Mouse (Mus musculus): ENCODE measurements around the gene Csk. TPM values are rescaled to one million over a fixed set of nuclear protein-coding genes. Genes with fewer than 3 reads are reported as not detected.

The Csk gene
- total RNA-seq (2021): 71.0 and 75.6 TPM in 2 replicates
- long read RNA-seq, experiment 1, transcript Csk-201 (13 exons, 2,749 nt): major isoform, 20 of 61 reads
- long read RNA-seq, experiment 1, partial matches to known transcripts: 29 of 61 reads
- long read RNA-seq, experiment 1, other reads (novel, unspliced or antisense): 12 of 61 reads
- long read RNA-seq, experiment 2, transcript Csk-201 (13 exons, 2,749 nt): major isoform, 16 of 37 reads
- long read RNA-seq, experiment 2, partial matches to known transcripts: 11 of 37 reads
- long read RNA-seq, experiment 2, other reads (novel, unspliced or antisense): 7 of 37 reads

DNA sequence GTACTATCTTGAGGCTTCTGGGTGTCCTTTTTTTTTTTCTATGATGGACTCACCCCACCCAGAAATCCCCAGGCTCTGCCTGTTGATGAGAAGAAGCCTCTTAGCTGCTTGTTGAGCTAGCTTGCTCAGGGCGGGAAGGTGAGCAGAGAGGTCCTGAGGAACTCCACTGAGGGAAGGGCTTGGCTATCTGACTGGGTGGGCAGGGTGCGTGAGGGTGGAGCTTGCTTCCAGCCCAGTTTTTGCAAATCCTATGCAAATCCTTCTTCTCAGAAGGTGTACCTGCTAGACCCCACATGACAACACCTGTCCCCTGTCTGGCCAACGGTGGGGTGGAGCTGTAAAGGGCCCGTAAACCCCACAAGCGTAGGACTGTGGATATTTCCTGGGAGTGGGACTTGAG is at the start of gene Csk:
Gene Csk, minus strand, starts transcription at position 349 of the 400 bp plus-strand sequence.
- no peak for DNase-seq

- DNase-seq: no peak
Observed at GRCm38 (mm10) chr9:57698466-57699150, 45.2 kb upstream of the Csk start.

DNA sequence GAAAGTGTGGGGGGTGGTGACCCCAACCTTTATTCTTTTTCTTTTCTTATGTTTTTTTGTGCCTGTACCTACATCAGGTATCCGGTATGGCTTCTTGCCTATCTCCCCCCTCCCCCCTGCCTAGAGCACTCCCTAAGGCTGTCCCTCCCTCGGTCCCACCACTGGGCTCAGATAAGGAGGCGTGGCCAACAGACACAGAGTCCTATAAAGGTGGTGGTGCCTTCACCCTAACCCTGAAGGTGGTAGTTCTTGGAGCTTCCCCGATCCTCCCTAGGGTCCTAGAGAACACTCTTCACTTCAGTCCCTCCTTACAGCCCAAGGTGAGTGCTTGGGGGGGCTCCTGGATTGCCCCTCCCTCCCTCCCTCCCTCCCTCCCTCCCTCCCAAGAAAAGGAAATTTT is 43.9 kb upstream of the Csk start:
- no peak for DNase-seq

GRCm38 (mm10) chr9:57696380-57697285 is 43.2 kb upstream of the Csk start:
- DNase-seq: peak; percentile 46

GRCm38 (mm10) chr9:57694108-57694507 is 40.7 kb upstream of the Csk start:
- no peak for DNase-seq

DNA sequence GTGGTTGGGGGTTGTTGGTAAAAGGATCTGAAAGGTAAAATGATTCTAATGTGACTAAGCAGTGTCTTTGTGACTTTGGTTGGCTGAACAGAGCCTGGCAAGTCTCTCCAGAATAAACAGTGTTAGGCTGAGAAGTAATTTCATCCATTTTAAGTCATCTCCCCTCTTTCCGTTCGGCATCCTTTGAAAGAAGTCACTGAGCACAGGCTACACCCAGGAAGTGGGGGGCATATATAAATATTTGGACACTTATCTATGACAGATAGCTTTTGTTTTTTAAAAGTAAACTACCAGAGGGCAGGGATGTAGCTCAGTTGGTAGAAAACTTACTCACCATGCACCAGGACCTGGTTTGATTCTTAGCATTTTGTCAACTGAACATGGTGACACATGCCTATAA is 35.2 kb upstream of the Csk start:
- no peak for DNase-seq

- DNase-seq: peak; percentile 29
Observed at GRCm38 (mm10) chr9:57688158-57688557, 34.7 kb upstream of the Csk start.

DNA sequence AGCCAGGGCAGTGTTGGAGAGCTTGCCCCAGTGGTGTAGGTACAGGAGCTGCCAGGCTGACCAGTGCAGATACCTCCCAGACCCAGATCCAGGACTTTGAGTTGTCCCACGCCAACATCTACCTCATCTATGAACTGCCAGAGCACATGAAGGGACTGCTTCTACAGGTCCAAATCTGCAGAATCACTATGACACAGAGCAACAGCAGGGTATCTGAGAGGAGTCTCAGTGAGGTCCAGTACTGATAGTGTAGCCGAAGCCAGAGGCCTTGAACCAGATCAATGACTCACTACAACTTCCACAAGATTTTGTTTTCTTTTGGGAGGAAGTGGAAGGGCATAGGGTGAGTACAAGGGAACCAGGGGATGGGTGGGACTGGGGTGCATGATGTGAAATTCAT is 34.3 kb upstream of the Csk start, which contains the start of gene Cyp1a1:
Gene Cyp1a1, plus strand, starts transcription at position 178 of the 400 bp plus-strand sequence.
- DNase-seq: no peak

GRCm38 (mm10) chr9:57686011-57686410 is 32.6 kb upstream of the Csk start:
- no peak for DNase-seq

DNA sequence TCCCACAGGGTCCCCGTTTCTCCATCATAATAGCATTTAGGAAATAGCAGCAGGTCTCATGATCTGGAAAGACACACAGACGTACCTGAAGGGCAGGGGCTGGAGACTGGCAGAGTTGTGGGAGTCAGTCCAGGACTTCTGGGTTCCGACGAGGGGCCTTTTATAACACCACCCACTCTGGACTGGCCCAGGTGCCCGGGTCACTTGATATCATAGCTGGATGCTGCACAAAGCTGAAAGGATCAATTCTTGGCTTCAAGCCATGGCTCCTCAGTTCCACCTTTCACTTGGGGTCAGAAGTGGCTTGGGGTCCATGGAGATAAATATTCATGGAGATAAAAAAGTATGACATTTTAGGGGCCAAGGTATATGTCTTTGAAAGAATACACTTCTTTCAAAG is 30.1 kb upstream of the Csk start, which contains the start of gene Cyp1a2:
Gene Cyp1a2, minus strand, starts transcription at position 184 of the 400 bp plus-strand sequence.
- no peak for DNase-seq

DNA sequence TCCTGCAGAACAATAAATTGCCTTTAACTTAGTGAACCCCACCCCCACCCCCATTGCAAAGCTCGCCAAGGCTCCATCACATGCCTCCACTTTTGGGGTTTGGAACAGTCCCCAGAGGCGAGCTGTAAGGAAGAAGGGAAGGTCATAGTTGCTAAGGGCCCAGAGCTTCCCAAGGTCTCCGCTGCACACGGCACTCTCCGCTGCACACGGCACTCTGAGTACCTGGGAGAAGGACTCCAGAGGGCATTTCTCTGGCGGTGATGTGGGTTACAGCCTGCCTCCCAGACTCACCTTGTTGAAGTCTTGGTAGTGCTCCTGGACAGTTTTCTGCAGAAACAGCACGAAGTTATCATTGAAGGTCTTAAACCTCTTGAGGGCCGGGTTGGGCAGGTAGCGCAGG is 28.0 kb upstream of the Csk start:
- no peak for DNase-seq

DNA sequence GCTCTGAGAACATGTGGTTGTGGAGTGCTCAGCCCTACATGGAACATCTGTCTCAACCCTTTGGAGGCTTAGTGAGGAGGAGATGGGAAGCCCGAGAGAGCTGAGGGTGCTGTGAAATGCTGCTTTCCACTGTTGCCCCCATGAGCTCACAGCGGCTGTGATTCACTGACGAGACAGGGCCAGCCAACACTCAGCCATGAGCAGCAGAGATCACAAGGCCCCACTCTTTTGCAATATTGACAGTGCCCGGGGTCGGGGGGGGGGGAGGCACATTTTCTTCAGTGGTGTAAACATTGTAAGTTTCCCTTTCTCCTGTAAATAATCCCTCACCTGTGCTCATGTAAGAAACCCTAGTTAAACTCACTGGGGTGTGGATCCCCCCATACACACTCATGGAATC is 18.1 kb upstream of the Csk start:
- no peak for DNase-seq

GRCm38 (mm10) chr9:57671037-57671436 is 17.6 kb upstream of the Csk start:
- no peak for DNase-seq

GRCm38 (mm10) chr9:57669566-57669965 is 16.1 kb upstream of the Csk start:
- DNase-seq: no peak

DNA sequence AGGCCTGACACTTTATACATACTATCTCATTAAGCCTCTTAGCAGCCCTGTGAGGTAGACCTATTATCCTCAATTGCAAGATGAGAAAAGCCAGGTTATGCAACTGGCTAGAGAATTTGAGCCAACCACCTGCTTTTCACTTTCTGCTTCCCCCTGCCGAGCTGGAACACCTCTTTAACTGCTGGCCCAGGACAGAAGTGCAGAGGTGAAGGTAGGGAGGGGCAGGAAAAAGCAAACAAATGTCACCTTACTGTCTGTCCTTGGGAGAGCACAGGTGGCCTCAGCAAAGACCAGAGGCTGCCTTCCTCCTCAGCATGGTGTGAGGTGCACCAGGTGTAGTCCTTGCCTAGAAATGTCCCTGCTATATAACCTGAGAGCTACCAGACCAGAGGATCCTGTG is 14.8 kb upstream of the Csk start:
- DNase-seq: no peak

GRCm38 (mm10) chr9:57667817-57668216 is 14.4 kb upstream of the Csk start:
- DNase-seq: no peak

DNA sequence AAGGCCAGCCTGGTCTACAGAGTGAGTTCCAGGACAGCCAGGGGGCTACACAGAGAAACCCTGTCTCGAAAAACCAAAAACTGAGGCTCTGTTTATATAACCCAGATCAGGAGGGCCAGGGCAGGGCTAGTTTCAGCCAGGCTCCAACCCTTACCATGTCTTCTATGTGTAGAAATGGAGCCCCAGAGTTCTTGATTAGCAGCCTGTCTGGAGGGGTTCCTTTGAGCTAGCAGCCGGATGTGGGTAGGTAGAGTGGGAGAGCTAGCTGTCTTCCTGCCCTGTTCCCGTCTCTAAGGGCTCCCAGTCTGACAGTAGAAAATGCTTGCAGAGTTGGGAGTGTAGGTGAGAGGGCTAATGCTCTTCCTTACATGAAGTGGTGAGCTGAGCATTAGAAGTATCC is 13.7 kb upstream of the Csk start:
- DNase-seq: no peak

DNA sequence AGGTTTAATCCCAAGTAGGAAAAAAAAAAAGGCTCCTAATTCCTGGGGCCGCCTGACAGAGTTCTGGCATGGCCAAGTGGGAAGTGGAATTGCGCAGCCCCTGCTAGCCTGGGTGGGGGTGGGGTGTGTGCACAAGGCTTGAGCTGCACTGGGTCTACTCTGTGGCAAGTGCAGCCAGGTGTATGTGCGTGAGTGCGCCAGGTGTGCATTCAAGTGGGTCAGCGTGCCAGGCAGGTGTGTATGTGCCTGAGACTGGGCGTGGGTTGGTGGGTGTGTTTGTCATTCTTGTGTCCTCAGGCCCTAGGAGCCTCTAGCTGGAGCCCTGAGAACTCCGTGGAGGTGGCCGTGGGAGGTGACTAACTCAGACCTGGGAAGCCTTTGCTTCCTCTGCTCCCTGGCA is 13.1 kb upstream of the Csk start:
- DNase-seq: no peak

DNA sequence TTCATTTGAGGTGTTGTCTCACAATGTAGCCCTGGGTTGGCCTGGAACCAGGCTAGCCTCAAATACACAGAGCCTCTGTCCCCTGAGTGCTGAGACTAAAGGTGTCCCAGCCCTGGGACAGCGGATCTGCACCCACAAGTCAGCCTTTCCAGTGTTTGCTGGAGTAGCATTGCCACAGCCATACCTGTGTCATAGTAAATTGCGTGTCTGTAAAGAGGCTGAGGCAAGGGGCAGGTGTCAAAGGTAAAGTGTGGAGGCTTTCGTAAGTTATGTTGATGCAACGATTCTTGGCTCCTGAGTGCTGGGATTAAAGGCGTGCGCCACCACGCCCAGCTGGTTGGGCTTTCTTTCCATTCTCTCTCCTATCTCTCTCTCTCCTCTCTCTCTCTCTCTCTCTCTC is 11.2 kb upstream of the Csk start:
- DNase-seq: no peak

- DNase-seq: no peak
Observed at GRCm38 (mm10) chr9:57661552-57661951, 8.1 kb upstream of the Csk start.

DNA sequence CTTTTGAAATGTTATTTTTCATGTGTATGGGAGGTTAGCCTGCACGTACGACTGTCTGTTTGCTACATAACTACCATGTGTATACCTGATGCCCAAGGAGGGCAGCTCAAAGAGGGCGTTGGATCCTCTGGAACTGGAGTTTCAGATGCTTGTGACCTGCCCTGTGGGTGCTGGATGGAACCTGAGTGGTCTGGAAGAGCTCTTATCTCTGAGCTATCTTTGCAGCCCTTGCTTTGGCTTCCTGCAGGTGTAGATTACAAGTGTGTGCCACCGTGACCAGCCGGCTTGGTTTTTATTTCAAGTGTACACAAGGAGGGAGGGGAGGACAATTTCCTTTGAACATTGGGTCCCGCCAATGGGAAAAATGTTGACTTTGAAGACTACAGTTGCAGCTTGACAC is 7.1 kb upstream of the Csk start:
- DNase-seq: no peak

GRCm38 (mm10) chr9:57659774-57660173 is 6.3 kb upstream of the Csk start:
- DNase-seq: peak; percentile 86

- no peak for DNase-seq
Observed at GRCm38 (mm10) chr9:57658970-57659369, 5.5 kb upstream of the Csk start.
